Mouse (Mus musculus) brain, embryonic 14.5 days (tissue): ENCODE results near the gene Map3k9.

Experiments
- CTCF ChIP-seq: fragments of 200-500 bp; IDR thresholded peaks from 2 replicates; pipeline ENCODE4 v1.5.1; 2012; ENCODE audit warnings: inconsistent platforms, mild to moderate bottlenecking, moderate library complexity, borderline replicate concordance; ENCODE audit not compliant: insufficient read depth, insufficient read length; ENCODE audit errors: extremely low read depth
- POLR2A ChIP-seq: fragments of 200-500 bp; IDR thresholded peaks from 2 replicates; pipeline ENCODE4 v1.6.1; 2012; ENCODE audit warnings: mild to moderate bottlenecking, inconsistent platforms, borderline replicate concordance; ENCODE audit not compliant: poor library complexity, insufficient read depth, insufficient read length, severe bottlenecking; ENCODE audit errors: extremely low read depth

DNA sequence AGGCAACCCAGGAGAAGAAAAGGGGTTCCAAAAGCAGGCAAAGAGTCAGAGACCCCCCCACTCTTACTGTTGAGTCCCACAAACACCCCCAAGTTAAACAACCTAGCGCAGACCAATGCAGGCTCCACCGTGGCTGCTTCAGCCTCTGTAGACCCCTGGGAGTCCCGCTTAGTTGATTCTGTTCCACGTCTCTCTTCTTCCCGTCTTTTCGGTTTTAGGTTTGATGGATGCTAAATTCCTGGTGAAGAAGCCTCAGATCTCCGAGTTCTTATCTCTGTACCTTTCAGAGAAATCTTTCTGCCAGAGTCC, 26.5 kb upstream of the Map3k9 start:
- TF ChIP-seq CTCF (no peak), POLR2A (no peak)
